Mouse (Mus musculus) heart, embryonic 10.5 days (tissue): ENCODE data around the gene Tmem130. TPM values are rescaled to one million over a fixed set of nuclear protein-coding genes. Genes with fewer than 3 reads are reported as not detected.
A peak's percentile ranks its signal among the peaks of the same experiment; 100 is the strongest.
"Not testable (repeated sequence)": the region's sequence is repeated elsewhere in the genome, so short reads cannot be mapped to it uniquely, and the experiment has no call there.

ENCODE experiments used
- DNase-seq: peaks from one replicate; pipeline ENCODE4 v3.0.0-alpha.2; 2017; ENCODE audit warnings: low spot score
- H3K27ac ChIP-seq: fragments of 300-500 bp; sonication (generic); 2 replicates; pipeline ENCODE4 v1.5.1; 2016; ENCODE audit warnings: mild to moderate bottlenecking
- H3K27me3 ChIP-seq: fragments of 300-500 bp; sonication (generic); 2 replicates; pipeline ENCODE4 v1.6.1; 2016; ENCODE audit warnings: mild to moderate bottlenecking; ENCODE audit not compliant: poor library complexity, insufficient read depth, severe bottlenecking
- H3K36me3 ChIP-seq: fragments of 300-500 bp; sonication (generic); 2 replicates; pipeline ENCODE4 v1.6.1; 2016; ENCODE audit warnings: mild to moderate bottlenecking, moderate library complexity
- H3K4me1 ChIP-seq: fragments of 300-500 bp; sonication (generic); 2 replicates; pipeline ENCODE4 v1.6.1; 2016; ENCODE audit warnings: mild to moderate bottlenecking
- H3K4me3 ChIP-seq: fragments of 300-500 bp; sonication (generic); 2 replicates; pipeline ENCODE4 v1.5.1; 2016; ENCODE audit warnings: mild to moderate bottlenecking, moderate library complexity
- H3K9me3 ChIP-seq: fragments of 300-500 bp; sonication (generic); 2 replicates; pipeline ENCODE4 v1.6.1; 2016; ENCODE audit warnings: mild to moderate bottlenecking, moderate library complexity
- WGBS: fragments of 180-500 bp; shearing (Covaris S2); methylation state at CpG from one replicate; pipeline ENCODE4 v1.1.7; 2016; 5-methylcytosine and 5-hydroxymethylcytosine counted together
- polyA plus RNA-seq: library from polyadenylated mRNA; unstranded; fragments of >200 nt; fragmentation: Nextera tagmentation; extraction: Ambion mirVana; gene quantifications from 2 replicates; pipeline ENCODE4 v1.2.1, GENCODE M21; 2016

Tmem130 gene
- polyA plus RNA-seq, 1 experiment from 2014 or later = 2.4 TPM

DNA sequence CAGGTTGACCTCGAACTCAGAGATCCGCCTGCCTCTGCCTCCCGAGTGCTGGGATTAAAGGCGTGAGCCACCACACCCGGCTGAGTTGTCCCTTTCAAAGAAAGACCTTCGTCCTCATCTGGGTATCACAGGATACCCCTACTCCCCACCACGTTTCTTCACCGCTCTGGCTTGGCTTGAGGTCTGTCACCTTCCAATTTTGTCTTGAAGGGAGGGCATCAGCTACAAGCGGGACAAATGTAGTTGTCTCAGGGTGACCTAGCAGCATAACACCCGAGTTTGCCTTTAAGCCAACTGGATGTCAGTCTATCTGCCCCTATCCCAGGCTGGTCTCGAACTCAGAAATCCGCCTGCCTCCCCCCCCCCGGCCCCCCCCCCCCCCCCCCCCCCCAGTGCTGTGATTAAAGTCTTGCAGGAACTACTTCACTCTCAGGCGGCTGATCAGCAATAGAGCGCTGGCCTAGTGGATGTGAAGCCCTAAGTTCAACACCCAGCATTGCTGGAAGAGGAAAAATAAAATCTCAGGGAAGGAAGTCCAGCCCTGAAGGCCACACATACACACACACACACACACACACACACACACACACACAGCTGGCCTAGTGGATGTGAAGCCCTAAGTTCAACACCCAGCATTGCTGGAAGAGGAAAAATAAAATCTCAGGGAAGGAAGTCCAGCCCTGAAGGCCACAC lies 5.6 kb upstream of the Tmem130 start, which contains the start of gene Trrap:
Gene Trrap, plus strand, starts transcription at position 627 of the 693 bp plus-strand sequence.
- H3K4me3 ChIP-seq = peak within 1 kb of the TSS; percentile 93
- not testable (repeated sequence) for DNase-seq, H3K9me3 ChIP-seq
- peak within 1 kb of the TSS; percentile 99 for H3K27ac ChIP-seq
- peaks cover 13% of the 10 kb centered on the region for H3K27me3 ChIP-seq
- H3K4me1 ChIP-seq = peaks cover 14% of the 10 kb centered on the region
- WGBS = 82% methylated on average over 14 of the region's 15 CpGs
- H3K36me3 ChIP-seq = peaks cover 20% of the 10 kb centered on the region

GRCm38 (mm10) chr5:144766646-144767045 lies 5.0 kb upstream of the Tmem130 start:
- no peak overlapping the region for H3K27ac ChIP-seq

GRCm38 (mm10) chr5:144766026-144766425 lies 4.4 kb upstream of the Tmem130 start:
- WGBS = 78% methylated on average over 7 of the region's 7 CpGs
- Histone ChIP-seq H3K36me3 (peaks cover 9% of the 10 kb centered on the region), H3K4me3 (no peak overlapping the region), H3K27me3 (peaks cover 25% of the 10 kb centered on the region), H3K27ac (no peak overlapping the region), H3K4me1 (peaks cover 20% of the 10 kb centered on the region), H3K9me3 (no peaks in the 10 kb centered on the region)
- no peak for DNase-seq

More at GRCm38 (mm10) chr5:144766646-144767045, 5.0 kb upstream of the Tmem130 start:
- DNase-seq = no peak
- WGBS = 87% methylated on average over 11 of the region's 11 CpGs
- Histone ChIP-seq H3K9me3 (no peaks in the 10 kb centered on the region), H3K27me3 (peaks cover 19% of the 10 kb centered on the region), H3K4me1 (peaks cover 14% of the 10 kb centered on the region), H3K36me3 (peaks cover 15% of the 10 kb centered on the region), H3K4me3 (no peak overlapping the region)

- Histone ChIP-seq H3K27me3 (peaks cover 47% of the 10 kb centered on the region), H3K4me1 (peaks cover 24% of the 10 kb centered on the region), H3K9me3 (no peaks in the 10 kb centered on the region), H3K27ac (no peak overlapping the region), H3K36me3 (no peaks in the 10 kb centered on the region), H3K4me3 (no peak overlapping the region)
- WGBS = 23% methylated on average over 8 of the region's 8 CpGs
- no peak for DNase-seq
Observed at GRCm38 (mm10) chr5:144758422-144758821, 3.2 kb downstream of the Tmem130 start.

GRCm38 (mm10) chr5:144757402-144757801 lies 4.2 kb downstream of the Tmem130 start:
- DNase-seq = no peak
- peaks cover 28% of the 10 kb centered on the region for H3K4me1 ChIP-seq
- no peaks in the 10 kb centered on the region for H3K9me3 ChIP-seq
- no peak overlapping the region for H3K27ac ChIP-seq
- H3K27me3 ChIP-seq = peaks cover 37% of the 10 kb centered on the region
- H3K4me3 ChIP-seq = no peak overlapping the region
- H3K36me3 ChIP-seq = no peaks in the 10 kb centered on the region
- WGBS = 88% methylated on average over 9 of the region's 9 CpGs

GRCm38 (mm10) chr5:144755191-144755590 lies 6.4 kb downstream of the Tmem130 start:
- Histone ChIP-seq H3K4me3 (no peak overlapping the region), H3K27ac (peak overlapping the region; percentile 62; the same call in 1 of the 2 replicates), H3K27me3 (peaks cover 19% of the 10 kb centered on the region), H3K9me3 (no peaks in the 10 kb centered on the region), H3K4me1 (peaks cover 22% of the 10 kb centered on the region), H3K36me3 (no peaks in the 10 kb centered on the region)
- DNase-seq = no peak
- WGBS = 38% methylated on average over 10 of the region's 10 CpGs

DNA sequence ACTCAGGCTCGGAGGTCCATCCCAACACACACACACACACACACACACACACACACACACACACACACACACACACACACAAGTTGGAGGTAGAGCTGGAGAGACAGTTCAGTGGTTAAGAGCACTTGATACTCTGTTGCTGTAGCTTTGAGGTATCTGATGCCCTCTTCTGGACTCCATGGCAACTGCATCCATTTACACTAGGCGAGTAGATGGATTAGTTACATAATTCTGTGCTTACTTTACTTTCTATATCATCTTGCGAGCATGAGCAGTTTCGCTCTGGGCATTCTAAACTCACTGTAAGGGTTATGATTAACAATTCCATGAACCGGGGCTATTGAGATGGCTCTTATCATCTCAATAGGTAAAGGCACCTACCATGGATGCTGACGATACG lies 8.6 kb downstream of the Tmem130 start:
- Histone ChIP-seq H3K4me1 (peaks cover 22% of the 10 kb centered on the region), H3K27me3 (no peaks in the 10 kb centered on the region), H3K36me3 (no peaks in the 10 kb centered on the region), H3K4me3 (no peak overlapping the region), H3K9me3 (no peaks in the 10 kb centered on the region), H3K27ac (no peak overlapping the region)
- 58% methylated on average over 7 of the region's 7 CpGs for WGBS
- no peak for DNase-seq

- Histone ChIP-seq H3K27ac (no peak overlapping the region), H3K9me3 (no peaks in the 10 kb centered on the region), H3K4me3 (0 out of 2 replicates have a peak overlapping the region, but pooled peaks have one; percentile 1), H3K36me3 (no peaks in the 10 kb centered on the region), H3K4me1 (peaks cover 22% of the 10 kb centered on the region), H3K27me3 (no peaks in the 10 kb centered on the region)
- no peak for DNase-seq
- 6% methylated on average over 5 of the region's 5 CpGs for WGBS
Observed at GRCm38 (mm10) chr5:144752432-144752831, 9.2 kb downstream of the Tmem130 start.

- no peaks in the 10 kb centered on the region for H3K36me3 ChIP-seq
- DNase-seq = no peak
- peaks cover 10% of the 10 kb centered on the region; the same call in 1 of the 2 replicates for H3K4me1 ChIP-seq
- no peaks in the 10 kb centered on the region for H3K27me3 ChIP-seq
- no peaks in the 10 kb centered on the region for H3K9me3 ChIP-seq
- no peak overlapping the region for H3K27ac ChIP-seq
- WGBS = 86% methylated on average over 14 of the region's 14 CpGs
- H3K4me3 ChIP-seq = no peak overlapping the region
Observed at GRCm38 (mm10) chr5:144737101-144737500, 24.5 kb downstream of the Tmem130 start.

DNA sequence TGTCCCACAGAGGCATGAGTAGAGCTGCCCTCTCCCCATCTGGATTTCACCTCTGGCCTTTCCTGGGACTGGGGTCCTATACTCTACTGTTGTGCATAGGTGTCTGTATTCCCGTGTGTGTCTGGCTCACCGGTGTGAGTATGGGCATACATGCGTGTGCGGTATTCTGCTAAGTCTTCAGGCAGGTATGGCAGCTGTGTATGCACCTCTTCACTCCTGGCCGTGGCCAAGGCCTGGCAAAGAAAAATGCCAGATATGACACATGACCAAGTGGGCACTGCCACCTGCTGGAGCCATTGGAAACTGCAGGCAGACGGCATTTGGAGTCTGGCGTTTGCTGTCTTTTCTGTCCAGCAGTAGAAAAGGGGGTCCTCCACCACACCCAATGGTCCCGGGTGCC lies 26.7 kb downstream of the Tmem130 start:
- Histone ChIP-seq H3K27me3 (no peaks in the 10 kb centered on the region), H3K4me1 (peaks cover 10% of the 10 kb centered on the region; the same call in 1 of the 2 replicates), H3K4me3 (no peak overlapping the region), H3K36me3 (no peaks in the 10 kb centered on the region), H3K9me3 (no peaks in the 10 kb centered on the region), H3K27ac (no peak overlapping the region)
- 26% methylated on average over 8 of the region's 8 CpGs for WGBS
- no peak for DNase-seq

DNA sequence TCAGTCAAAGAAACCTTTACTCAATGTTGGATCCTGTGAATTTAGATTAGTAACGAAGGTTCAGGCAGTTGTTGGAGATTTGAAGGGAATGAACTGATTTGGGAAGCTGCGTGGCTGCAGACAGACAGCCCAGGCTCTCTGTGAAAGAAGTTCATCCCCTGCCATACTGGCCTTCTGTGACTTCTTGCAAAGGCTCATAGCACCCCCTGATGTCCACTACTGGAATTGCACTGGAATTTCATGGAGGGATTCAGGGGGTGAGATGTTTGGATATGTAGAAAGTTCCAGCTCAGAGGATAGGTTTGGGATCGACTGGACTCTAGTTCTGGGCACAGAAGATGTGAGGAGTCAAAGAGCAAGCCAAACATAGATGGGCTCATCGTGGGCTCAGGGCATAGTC lies 27.7 kb downstream of the Tmem130 start:
- Histone ChIP-seq H3K4me1 (peaks cover 10% of the 10 kb centered on the region; the same call in 1 of the 2 replicates), H3K27ac (no peak overlapping the region), H3K36me3 (no peaks in the 10 kb centered on the region), H3K27me3 (0 out of 2 replicates have a peak, but pooled peaks cover 7% of the 10 kb centered on the region), H3K9me3 (no peaks in the 10 kb centered on the region), H3K4me3 (no peak overlapping the region)
- 35% methylated on average over 4 of the region's 4 CpGs for WGBS
- no peak for DNase-seq

DNA sequence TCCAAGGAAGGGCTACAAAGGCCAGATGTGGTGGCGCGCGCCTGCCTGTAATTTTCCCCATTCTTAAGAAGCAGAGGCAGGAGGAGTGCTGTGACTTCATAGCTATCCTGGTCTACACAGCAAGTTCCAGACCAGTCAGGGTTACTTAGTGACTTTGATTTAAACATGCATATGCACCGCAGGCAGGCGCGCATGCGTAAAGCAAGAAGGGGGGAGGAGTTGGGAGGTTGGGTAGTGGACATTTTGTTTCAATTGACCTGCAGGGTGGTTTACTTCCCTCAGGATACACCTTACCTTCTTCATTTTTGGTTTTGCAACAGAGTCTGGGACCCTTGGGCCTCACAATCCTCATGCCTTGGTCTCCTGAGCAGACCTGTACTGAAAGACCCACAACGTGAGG lies 32.4 kb downstream of the Tmem130 start:
- Histone ChIP-seq H3K27me3 (peaks cover 21% of the 10 kb centered on the region), H3K36me3 (no peaks in the 10 kb centered on the region), H3K4me1 (peaks cover 10% of the 10 kb centered on the region; the same call in 1 of the 2 replicates), H3K9me3 (no peaks in the 10 kb centered on the region), H3K4me3 (no peak overlapping the region), H3K27ac (no peak overlapping the region)
- WGBS = 76% methylated on average over 8 of the region's 8 CpGs
- no peak for DNase-seq

GRCm38 (mm10) chr5:144728237-144728636 lies 33.4 kb downstream of the Tmem130 start:
- Histone ChIP-seq H3K4me1 (peaks cover 5% of the 10 kb centered on the region; the same call in 1 of the 2 replicates), H3K27me3 (peaks cover 21% of the 10 kb centered on the region), H3K36me3 (no peaks in the 10 kb centered on the region), H3K27ac (no peak overlapping the region), H3K9me3 (no peaks in the 10 kb centered on the region), H3K4me3 (no peak overlapping the region)
- 31% methylated on average over 5 of the region's 5 CpGs for WGBS
- DNase-seq = no peak
